Mouse (Mus musculus) olfactory bulb, adult 2 months (tissue): ENCODE results near the gene Lax1.

Experiments
- CTCF ChIP-seq: fragments of 200-500 bp; IDR thresholded peaks from 2 replicates; pipeline ENCODE4 v1.5.1; 2012; ENCODE audit warnings: low read depth, mild to moderate bottlenecking, low read length, moderate library complexity; ENCODE audit not compliant: insufficient read depth
- POLR2A ChIP-seq: fragments of 200-500 bp; IDR thresholded peaks from 2 replicates; pipeline ENCODE4 v1.6.1; 2012; ENCODE audit warnings: mild to moderate bottlenecking, low read depth, low read length, moderate library complexity; ENCODE audit not compliant: insufficient read depth

DNA sequence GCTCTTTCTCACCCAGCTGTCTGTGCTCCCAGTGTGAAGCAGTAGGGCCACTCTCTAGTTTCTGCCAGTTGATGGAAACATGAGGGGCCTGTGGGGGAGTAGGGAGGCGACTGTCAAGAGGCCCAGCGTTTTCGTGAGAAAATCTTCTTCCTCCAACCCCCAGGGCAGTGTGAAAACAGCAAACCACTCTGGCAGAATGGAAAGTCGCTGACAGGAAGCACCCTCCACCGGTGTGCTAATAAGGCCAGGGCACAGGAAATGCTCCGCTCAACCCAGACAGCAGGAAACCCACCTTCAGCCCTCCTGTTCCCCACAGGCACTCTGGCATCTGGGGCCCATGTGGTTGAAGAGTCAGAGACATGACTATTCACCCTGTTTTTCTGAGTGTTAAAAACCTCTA, at the start of gene Lax1:
- TF ChIP-seq CTCF (no peak), POLR2A (no peak)
